Mouse (Mus musculus) G1E (cell line): ENCODE data around the gene Itgb3bp. TPM values are rescaled to one million over a fixed set of nuclear protein-coding genes. Genes with fewer than 3 reads are reported as not detected.
A peak's percentile ranks its signal among the peaks of the same experiment; 100 is the strongest.

Experiments used
- ATAC-seq: 2 replicates; pipeline ENCODE4 v1.8.0; 2016; ENCODE audit warnings: mild to moderate bottlenecking; ENCODE audit not compliant: insufficient number of reproducible peaks, poor library complexity, low FRiP score, severe bottlenecking; ENCODE audit errors: extremely low read depth
- DNase-seq: peaks from one replicate; pipeline ENCODE4 v3.0.0; 2012; ENCODE audit warnings: low spot score
- H3K27me3 ChIP-seq: 2 replicates; pipeline ENCODE4 v1.6.1; 2012; ENCODE audit warnings: mild to moderate bottlenecking, low read length, inconsistent platforms; ENCODE audit not compliant: insufficient read depth
- H3K36me3 ChIP-seq: replicated peaks from 2 replicates; pipeline ENCODE3; 2012; ENCODE audit warnings: mild to moderate bottlenecking, inconsistent platforms
- H3K4me1 ChIP-seq: 2 replicates; pipeline ENCODE4 v1.6.1; 2012; ENCODE audit warnings: low read depth, low read length, inconsistent platforms, mixed read lengths; ENCODE audit not compliant: insufficient read depth
- H3K4me3 ChIP-seq: 2 replicates; pipeline ENCODE4 v1.5.1; 2012; ENCODE audit warnings: low read depth, mild to moderate bottlenecking, inconsistent platforms, low read length, moderate library complexity, mixed read lengths
- H3K9me3 ChIP-seq: replicated peaks from 2 replicates; pipeline ENCODE4 v1.6.1; 2012; ENCODE audit warnings: inconsistent platforms
- CTCF ChIP-seq: IDR thresholded peaks from 2 replicates; pipeline ENCODE4 v1.5.1; 2012; ENCODE audit warnings: low read depth, low read length, inconsistent platforms, mixed read lengths
- GATA1 ChIP-seq: IDR thresholded peaks from 2 replicates; pipeline ENCODE4 v1.6.1; 2012; ENCODE audit warnings: borderline replicate concordance, low read length, inconsistent platforms, mixed read lengths
- GATA2 ChIP-seq: IDR thresholded peaks from 2 replicates; pipeline ENCODE4 v1.6.1; 2012; ENCODE audit warnings: low read depth, low read length, inconsistent platforms, borderline replicate concordance
- POLR2AphosphoS5 ChIP-seq: IDR thresholded peaks from 2 replicates; pipeline ENCODE4 v1.6.1; 2012; ENCODE audit warnings: low read depth, low read length, inconsistent platforms; ENCODE audit not compliant: insufficient replicate concordance
- TAL1 ChIP-seq: conservative IDR thresholded peaks from 2 replicates; pipeline ENCODE4 v1.6.1; 2012; ENCODE audit warnings: low read depth, low read length, inconsistent platforms, mixed read lengths
- polyA plus RNA-seq: library from polyadenylated mRNA; stranded (reverse); fragments of >175 nt; gene quantifications from 2 replicates; pipeline ENCODE4 v1.2.3, GENCODE M21; 2012
- total RNA-seq, 2 experiments: library from RNA; stranded (forward) in 1 of 2; stranded (reverse) in 1 of 2; fragments of 200-1000 nt in 1 of 2; fragments of >200 nt in 1 of 2; fragmentation: Nextera tagmentation in 1 of 2; gene quantifications; 2 replicates each; pipeline ENCODE4 v1.2.3; 2014 to 2017

The Itgb3bp gene
- total and polyA plus RNA-seq, 3 experiments: 0.79 to 39.7 (median 21.3) TPM

DNA sequence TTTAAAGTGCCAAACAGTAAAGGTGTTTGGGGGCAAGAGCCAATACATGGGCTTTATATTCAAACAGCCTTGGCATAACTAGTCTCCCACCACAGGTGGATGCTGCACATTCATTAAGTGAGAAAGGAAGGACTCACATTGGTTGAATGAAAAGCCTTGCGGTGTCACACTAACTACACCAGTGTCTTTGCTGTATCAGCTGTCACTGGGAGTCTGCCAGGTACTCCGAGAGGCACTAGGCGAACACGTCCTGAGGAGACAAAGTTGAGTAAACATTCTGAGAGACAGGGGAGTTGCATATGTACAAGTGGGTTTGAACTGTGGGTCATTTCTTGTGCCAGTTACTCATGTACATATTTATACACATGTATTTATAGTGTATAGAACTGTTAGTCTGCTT is 205.3 kb downstream of the Itgb3bp start:
- Histone ChIP-seq H3K4me1 (peaks cover 31% of the 10 kb centered on the region), H3K27me3 (no peaks in the 10 kb centered on the region), H3K36me3 (peaks cover 76% of the 10 kb centered on the region), H3K9me3 (no peaks in the 10 kb centered on the region), H3K4me3 (no peak overlapping the region)
- DNase-seq: no peak
- no peak for ATAC-seq
- TF ChIP-seq POLR2AphosphoS5: no peak

DNA sequence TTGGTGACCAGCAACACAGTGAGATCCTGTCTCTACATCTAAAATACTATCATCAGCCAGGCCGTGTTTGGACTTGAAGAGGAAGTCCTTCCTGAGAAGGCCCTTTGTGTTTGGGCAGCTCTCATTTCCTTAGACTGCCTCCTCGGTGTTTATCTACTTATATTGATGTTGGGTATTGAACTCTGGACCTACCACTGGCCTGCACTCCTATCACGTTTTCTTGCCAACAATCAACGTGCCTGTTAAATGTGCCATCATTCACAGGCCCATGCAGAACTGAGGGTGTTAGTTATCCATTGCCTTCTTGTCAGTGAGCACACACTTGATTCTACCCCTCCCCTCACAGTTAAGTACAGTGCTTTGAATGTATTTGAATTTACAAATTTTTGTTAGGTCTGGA is 211.7 kb downstream of the Itgb3bp start:
- DNase-seq (no peak), ATAC-seq (no peak)
- H3K4me3 ChIP-seq: no peak overlapping the region
- H3K27me3 ChIP-seq: no peaks in the 10 kb centered on the region
- no peaks in the 10 kb centered on the region for H3K9me3 ChIP-seq
- peaks cover 47% of the 10 kb centered on the region for H3K4me1 ChIP-seq
- peaks cover 46% of the 10 kb centered on the region for H3K36me3 ChIP-seq
- TF ChIP-seq CTCF (no peak), TAL1 (no peak), POLR2AphosphoS5 (no peak), GATA2 (no peak), GATA1 (no peak)

- H3K27me3 ChIP-seq: no peaks in the 10 kb centered on the region
- H3K36me3 ChIP-seq: peaks cover 31% of the 10 kb centered on the region
- H3K4me1 ChIP-seq: peaks cover 45% of the 10 kb centered on the region
- ATAC-seq (0 out of 2 replicates have a peak, but pooled peaks have one; percentile 25), DNase-seq (no peak)
- TF ChIP-seq GATA1: no peak
- TF ChIP-seq TAL1: no peak
- TF ChIP-seq CTCF: no peak
- no peak for TF ChIP-seq GATA2
- no peak for TF ChIP-seq POLR2AphosphoS5
- H3K9me3 ChIP-seq: no peaks in the 10 kb centered on the region
- H3K4me3 ChIP-seq: peak overlapping the region; percentile 89
Measured at GRCm38 (mm10) chr4:99715783-99716416, 213.7 kb downstream of the Itgb3bp start.

Other genes starting within 250 kb of the Itgb3bp start
- gene Alg6, start 214.1 kb downstream of the Itgb3bp start, total RNA-seq (2014; fragmentation: Nextera tagmentation): 47.7 and 50.5 TPM in 2 replicates
- gene Alg6, start 214.1 kb downstream of the Itgb3bp start, total RNA-seq (2017): 21.8 and 22.0 TPM in 2 replicates
- 0.42 and 0.54 TPM in 2 replicates for gene Alg6, start 214.1 kb downstream of the Itgb3bp start, polyA plus RNA-seq
- gene Efcab7, start 100.6 kb downstream of the Itgb3bp start, total RNA-seq (2014; fragmentation: Nextera tagmentation): 18.0 and 21.1 TPM in 2 replicates
- gene Efcab7, start 100.6 kb downstream of the Itgb3bp start, total RNA-seq (2017): 16.0 and 21.0 TPM in 2 replicates
- gene Efcab7, start 100.6 kb downstream of the Itgb3bp start, polyA plus RNA-seq: 1.2 and 1.5 TPM in 2 replicates
- gene Pgm1, start 399 bp downstream of the Itgb3bp start, total RNA-seq (2014; fragmentation: Nextera tagmentation): 44.8 and 47.2 TPM in 2 replicates
- gene Pgm1, start 399 bp downstream of the Itgb3bp start, total RNA-seq (2017): 102 and 113 TPM in 2 replicates
- gene Pgm1, start 399 bp downstream of the Itgb3bp start, polyA plus RNA-seq: 57.4 and 66.8 TPM in 2 replicates
- not detected in 2 replicates for gene Ror1, start 166.0 kb upstream of the Itgb3bp start, total RNA-seq (2014; fragmentation: Nextera tagmentation)
- gene Ror1, start 166.0 kb upstream of the Itgb3bp start, total RNA-seq (2017): 0.05 and 0.12 TPM in 2 replicates
- not detected in 2 replicates for gene Ror1, start 166.0 kb upstream of the Itgb3bp start, polyA plus RNA-seq